Mouse (Mus musculus) ovary, postnatal 14 days (tissue): ENCODE results near the gene Cep131.

ENCODE experiments used
- DNase-seq: peaks from one replicate; pipeline ENCODE4 v3.0.0; 2022; ENCODE audit warnings: low spot score

Gene Cep131

DNA sequence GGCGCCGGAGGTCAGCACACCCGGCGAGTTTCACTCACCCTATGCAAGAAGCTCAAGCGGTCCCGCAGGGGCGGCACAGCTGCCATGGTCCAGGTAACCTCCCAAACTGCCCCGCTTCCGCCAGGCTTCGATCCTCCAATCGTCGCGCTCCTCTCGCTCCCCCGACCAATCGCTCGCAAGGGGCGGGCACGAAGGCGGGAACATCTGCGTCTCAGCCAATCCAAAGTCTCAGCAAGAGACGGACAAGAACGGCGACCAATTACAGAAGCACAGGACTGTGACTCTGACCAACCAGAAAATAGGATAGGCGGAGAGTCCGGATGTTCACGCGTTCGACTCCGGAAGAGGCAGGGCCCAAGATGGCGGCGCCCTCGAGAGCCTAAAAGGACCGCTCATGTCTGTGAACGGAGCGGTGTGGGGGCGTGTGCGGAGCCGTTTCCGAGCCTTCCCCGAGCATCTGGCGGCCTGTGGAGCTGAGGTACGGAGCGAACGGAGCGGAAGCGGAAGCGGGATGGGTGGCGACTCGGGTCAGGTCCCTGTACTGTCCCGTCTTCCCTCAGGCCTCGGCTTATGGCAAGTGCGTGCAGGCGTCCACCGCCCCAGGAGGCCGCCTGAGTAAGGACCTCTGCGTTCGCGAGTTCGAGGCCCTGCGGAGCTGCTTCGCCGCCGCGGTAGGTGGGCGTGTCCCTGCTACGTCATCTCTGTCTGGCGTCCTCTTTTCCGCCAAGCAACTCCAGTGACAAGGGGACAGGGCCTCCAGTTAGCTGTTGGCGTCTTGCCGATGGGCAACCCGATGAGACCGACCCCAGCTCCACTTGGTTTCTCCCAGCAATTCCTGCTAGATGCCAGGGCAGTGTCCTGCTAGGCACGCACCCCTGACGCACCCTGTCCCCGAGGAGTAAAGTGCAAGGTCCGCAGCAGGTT lies 12.2 kb upstream of the Cep131 start, which contains the start of the genes Tepsin and Ndufaf8:
Gene Tepsin, minus strand, starts transcription at position 144 of the 924 bp plus-strand sequence.
Gene Ndufaf8, plus strand, starts transcription at position 341 of the 924 bp plus-strand sequence.
- DNase-seq = peak; percentile 100

DNA sequence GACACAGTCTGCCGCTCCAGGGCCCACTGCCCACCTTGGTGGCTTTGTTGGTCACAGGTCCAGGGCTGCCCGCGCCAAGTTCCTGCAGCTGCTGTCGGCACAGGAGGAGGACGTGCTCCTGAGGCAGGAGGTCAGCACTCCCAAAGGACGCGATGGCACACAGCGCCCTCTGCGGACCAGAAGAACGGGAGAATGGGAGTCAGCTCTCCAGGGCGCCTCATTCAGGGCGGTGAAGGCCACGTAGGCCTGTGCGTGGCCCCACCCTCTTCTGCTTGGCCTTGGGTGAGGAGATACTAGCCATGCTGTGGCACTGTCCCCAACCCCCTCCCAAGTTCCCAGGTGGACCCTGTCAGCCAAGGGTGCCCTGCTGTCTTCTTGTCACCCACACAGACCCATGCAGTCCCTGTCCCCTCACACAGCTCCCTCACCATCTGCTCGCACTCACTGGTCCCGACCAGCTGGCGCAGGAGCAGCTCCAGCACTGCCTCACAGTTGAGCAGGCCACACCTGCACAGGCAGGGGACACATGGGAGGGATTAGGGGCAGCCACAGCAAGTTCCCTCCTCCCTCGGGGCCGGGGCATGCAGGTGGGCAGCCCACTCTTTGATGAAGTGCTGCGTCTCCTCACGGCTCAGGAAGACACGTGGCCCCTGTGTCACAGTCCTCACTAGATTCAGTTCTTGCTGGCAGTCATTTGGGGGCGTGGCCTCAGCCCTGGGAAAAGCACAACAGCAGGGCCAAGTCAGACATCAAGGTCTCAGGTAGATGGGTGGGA lies 6.4 kb upstream of the Cep131 start:
- no peak for DNase-seq

DNA sequence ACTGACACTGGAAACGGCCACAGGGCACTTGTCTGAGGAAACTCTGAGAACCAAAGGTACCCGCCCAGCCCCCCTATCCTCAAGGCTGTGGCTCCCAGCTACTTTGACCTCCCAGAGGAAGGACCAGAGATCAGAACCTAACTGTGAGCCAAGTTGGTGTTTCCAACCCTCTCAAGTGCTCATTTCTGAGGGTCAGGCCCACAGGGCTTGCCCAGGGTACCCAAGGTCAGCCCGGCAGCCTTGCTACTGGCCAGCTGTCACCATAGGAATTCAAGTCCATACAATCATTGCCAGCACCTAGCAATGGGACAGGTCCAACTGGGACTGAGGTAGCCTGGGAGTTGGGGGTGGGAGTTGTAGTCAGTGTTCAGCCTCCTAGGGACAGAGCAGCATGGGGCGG lies 4.0 kb upstream of the Cep131 start:
- DNase-seq = no peak

DNA sequence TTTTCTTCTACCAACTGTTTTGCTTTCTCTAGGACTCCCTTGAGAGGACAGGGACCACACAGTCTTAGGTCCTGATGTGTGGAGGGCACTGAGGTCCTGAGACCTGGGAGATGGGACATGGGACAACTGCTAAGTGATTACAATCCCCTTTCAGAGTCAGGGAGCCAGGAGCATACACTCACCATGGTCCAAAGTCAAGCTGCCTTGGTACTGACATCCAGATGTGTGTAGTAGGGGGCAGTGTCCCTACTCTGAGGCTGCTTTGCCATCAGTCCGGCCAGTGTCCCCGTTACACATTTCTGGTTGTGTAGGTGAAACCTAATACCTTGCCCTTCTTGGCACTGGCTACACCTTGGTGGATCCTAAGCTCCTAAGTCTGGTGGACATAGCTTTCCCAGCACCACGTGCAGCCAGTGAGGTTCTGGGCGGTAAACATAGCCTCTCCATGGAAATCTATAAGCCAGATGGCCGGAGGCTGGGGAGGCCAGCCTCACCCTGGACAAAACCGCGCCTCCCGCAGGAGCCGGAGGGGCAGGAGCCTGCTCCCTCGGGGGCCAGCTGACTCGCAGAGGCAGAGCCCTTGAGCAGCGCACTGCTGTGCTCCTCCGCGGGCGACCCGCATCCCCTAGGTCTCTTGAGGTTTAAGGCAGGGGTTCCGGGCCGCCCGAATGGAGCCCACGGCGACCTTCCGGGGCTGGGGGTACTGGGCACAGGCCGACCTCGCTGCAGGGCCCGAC lies 568 bp downstream of the Cep131 start:
- peak; percentile 24 for DNase-seq

DNA sequence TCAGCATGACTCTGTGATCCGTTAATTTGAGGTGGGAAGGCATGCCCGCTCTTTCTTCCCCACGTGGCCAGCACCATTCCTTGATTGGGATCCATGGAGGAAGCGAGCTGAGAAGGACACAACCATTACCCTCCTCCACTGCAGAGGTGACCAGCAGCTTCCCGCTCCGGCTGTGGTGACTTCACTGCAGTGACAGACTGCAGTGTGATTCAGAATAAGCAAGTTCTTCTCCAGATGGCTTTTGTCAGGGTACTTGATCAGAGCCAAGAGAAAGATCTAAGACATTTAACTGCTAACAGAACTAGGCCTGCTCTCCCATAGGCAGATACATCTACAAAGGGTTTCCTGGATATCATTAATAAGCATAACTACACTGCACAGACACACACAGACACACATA lies 6.3 kb downstream of the Cep131 start:
- DNase-seq = no peak

DNA sequence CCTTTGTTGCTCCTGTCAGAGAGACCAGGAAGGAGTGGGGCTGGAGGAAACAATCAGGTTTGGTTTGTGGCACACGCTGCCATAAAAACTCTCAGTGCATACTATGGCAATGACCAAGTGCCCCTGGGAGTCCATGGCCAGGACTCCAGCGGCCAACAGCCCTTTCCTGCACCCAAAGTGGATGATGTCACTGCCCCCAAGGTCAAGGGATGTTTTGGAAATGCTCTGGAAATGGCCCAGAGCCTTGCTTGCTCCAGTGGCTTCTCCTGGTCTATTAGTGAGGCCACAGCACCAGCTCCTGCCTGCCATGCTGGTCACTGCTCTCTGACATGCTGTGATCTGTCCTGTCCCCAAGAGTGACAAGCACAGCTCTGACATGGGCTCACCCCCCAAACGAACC lies 10.4 kb downstream of the Cep131 start:
- DNase-seq = no peak

DNA sequence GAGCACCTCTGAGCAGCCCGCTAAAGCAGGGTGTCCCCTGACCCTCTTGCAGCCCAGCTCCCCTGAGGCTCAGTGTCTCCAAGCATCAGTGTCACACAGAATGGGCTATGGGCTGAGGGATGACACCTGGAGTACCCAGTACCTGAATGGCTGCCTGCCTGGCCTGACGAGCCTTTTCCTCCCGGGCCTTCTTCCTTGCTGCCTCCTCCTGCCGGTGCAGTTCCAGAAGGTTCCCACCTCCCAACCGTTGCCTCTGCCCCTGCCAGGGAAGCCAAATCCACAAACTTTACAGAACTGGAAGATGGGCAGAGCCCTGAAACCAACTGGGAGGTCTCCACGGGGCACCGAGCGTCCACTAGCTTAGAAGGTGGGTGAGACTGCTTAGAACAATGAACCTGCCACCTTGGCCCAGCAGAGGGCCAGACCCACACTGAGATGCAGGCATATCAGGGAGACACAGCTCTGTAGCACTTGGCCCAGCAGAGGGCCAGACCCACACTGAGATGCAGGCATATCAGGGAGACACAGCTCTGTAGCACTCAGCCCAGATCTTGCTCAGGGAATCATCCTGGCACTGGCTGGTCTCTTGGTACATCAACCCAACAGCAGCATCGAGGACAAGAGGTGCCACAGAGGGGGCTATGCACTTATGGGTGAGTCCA lies 13.5 kb downstream of the Cep131 start:
- no peak for DNase-seq

DNA sequence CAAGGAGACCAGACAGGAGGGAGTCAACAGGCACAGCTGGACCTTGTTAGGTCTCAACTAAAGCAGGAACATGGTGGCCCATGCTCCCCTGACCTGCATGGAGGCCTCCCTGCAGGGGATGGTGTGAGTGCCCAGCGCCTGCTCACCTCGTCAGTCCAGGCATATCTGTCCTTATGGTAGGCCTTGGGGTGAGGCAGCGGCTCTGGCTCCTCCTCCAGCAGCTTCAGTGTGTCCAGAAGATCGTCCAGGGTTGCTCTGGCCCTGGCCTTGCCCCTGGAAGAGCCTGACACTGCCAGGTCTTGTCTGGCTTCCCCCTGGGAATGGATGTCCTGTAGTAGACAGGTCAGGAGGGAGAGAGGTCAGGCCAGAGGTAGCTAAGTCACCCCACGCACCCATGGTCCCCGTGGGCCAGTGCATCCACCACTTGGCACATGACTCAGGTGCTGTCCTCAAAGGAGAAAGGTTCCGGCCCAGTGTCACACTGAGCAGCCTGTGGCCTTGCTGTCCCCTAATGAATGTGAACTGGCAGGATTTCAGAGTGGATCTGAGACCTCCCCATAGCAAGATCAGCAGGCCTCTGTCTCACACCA lies 14.8 kb downstream of the Cep131 start:
- no peak for DNase-seq

DNA sequence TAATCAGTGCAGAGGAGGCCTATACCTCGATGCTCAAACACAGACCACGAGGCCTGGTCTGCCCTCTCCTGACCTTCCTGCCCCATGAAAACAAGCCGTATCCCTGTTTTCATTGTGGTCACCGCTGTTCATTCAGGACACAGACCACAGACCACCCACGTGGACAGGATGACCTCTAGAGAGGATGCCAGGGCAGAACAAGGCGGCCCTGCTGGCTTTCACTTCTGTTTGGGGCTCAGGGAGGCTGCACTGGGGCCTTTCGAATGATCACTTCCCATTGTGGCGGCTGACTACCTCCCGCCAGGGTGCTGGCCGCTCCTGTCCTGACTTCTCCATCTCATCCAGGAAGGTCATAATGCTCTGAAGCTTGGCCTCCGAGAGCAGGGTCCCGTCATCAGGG lies 15.6 kb downstream of the Cep131 start:
- DNase-seq = no peak

DNA sequence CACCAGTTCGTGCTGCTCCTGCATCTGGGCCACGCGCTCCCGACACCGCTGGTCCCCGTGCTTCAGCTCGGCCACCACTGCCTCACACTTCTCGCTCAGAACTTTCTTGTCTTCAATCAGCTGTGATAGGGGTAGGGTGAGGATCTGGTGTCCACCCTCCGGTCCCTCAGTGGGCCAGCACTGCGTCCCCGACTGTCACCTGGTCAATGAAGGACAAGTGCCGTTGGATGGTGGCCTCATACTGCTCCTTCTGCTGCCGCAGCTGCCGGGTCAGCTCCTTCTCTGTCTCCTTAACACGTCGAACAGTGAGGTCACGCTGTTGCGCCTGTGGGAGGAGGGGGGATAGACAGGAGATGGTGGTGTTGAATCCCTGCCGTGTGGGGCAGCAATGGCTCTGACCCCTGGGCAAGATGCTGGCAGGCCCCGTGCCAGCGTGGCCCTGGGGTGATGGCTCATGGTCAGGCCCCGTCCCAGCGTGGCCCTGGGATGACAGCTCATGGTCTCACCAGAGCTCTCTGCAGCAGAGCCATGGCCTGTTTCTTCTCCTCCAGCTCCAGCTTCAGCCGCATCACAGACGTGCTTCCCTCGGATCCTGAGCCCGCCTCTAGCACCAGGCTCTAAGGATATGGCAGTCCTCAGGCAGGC lies 16.2 kb downstream of the Cep131 start:
- DNase-seq = no peak

DNA sequence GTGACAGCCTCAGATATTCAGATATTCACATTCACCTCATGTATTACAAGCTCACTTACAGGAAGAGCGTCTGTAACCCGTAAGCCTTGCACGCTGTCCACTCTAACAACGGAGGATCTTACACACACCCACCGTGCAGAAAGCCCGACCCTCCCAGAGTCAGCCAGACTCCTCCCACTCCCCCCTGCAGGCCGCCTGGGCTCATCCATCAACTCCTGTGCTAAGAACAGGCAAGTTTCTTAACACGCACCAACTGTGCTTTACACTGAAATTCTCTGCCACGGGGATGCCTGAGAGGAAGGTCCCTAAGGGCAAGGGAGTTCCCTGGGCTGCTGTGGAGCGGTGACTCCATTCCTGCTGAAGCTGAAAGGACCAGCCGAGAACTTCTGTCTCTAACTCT lies 17.4 kb downstream of the Cep131 start:
- no peak for DNase-seq

DNA sequence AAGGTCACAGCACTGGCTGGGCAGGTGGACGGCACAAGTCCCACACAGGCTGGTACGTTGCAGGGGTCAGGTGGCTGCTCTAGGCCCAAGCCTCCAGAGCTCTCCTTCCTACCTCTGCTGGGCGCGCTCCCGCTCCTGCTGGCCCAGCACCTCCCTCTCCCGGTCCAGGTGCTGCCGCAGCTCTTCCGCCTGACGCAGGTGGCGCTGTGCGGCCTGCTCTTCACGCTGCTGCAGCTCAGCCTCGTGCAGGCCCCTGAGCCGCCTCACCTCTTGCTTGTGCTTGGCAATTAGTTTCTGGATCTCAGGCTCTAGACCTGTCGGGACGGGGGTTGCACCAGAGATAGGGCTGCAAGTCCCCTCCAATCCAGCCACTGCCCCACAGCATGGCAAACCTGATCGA lies 18.8 kb downstream of the Cep131 start:
- DNase-seq = no peak

DNA sequence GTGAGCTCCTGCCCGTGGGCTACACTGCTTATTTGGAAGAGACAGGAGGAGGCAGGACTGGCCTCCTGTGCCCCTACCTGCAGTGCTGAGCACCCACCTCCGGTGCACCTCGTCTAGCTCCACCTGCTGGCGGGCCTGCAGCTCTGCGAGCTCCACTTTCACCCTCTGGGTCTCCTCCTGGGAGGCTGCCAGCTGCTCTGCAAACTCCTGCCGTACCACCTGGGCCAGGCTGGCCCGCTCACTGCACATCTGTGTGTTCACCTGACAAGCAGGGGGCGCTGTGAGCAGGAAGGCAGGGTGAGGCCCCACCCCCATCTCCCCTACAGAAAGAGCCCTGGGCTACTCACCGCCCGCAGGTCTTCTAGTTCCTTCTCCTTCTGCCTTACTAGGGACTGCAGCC lies 21.3 kb downstream of the Cep131 start:
- peak; percentile 58 for DNase-seq

DNA sequence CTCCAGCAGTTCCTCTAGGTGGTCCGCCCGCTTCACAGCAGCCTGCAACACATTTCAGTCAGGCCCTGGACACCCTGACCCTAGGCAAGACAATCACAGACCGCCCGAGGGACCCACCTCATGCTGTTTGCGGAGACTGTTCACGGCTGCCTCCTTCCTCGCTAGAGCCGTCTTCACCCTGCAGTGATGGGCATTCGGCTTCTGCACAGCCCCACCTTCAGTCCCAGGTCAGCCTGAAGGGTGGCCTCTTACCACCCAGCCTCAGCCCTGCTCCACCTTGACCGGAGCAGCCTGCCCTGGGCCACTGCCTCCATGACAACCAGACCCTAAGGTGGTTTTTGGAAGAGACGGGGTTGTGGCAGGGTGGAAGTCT lies 22.0 kb downstream of the Cep131 start:
- no peak for DNase-seq

DNA sequence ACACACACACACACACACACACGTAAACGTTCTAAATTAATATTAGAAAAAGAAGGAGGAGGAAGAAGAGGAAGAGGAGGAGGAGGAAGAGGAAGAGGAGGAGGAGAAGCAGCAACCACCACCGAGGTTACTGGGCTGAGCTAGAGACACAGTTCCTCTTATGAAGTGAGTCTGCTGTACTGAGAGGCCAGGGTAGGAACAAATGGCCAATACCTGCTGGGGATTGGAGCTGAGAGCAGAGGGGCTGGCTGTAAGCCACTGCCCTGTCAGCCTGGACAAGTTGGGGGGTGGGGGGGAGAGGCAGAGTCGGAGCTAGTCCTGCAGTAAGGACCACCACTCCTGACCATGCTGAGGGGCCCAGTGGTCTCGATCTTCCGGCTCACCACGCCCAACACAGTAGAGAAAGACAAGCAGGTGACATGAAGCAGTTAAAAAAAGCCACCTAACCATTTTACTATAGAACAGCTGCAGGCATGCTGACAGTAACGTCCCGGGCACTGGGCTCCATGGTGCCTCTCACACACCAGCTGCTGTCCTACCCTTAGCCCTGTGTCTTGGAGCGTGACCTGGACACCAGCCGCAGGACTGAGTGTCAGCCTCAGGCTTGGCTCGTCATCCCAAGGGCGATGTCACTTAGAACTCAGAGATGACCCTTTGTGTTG lies 22.5 kb downstream of the Cep131 start:
- DNase-seq = no peak

DNA sequence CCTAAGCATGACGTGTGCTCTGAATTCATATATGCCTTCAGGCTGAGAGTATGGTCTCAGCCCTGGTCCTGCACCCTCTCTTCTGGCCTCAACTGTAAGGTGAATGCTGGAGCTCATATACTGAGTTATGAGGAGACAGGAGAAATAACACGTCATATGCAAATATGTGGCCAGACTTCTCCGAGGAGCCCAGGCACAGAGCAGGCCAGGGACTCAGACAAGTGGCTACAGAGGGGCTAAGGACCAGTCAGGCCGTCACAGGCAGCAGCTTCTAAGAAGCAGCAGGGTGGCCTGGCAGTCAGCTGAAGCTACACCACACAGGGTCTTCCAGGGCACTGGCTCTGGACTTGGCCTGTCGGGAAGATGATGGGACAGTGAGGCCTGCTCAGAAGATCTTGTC lies 23.3 kb downstream of the Cep131 start:
- no peak for DNase-seq

DNA sequence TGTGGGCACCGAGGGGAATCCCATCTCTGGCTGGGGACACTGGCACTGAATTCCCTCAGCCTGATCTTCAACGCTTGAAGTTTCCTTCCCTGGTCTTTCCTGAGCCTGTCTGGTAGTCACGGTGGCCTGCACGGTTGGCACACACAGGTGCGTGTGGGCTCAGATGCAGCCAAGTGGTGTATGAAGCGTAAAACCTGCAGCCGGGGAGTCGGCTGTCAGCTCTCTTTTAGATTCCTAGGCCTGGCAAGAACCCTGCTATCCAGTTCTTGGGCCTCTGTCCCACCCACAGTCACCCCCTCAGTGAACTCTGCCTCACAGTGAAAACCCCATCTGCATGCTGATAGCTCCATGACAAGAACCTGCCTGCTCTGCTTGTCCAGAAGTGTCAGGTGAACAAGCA lies 26.0 kb downstream of the Cep131 start:
- DNase-seq = no peak

DNA sequence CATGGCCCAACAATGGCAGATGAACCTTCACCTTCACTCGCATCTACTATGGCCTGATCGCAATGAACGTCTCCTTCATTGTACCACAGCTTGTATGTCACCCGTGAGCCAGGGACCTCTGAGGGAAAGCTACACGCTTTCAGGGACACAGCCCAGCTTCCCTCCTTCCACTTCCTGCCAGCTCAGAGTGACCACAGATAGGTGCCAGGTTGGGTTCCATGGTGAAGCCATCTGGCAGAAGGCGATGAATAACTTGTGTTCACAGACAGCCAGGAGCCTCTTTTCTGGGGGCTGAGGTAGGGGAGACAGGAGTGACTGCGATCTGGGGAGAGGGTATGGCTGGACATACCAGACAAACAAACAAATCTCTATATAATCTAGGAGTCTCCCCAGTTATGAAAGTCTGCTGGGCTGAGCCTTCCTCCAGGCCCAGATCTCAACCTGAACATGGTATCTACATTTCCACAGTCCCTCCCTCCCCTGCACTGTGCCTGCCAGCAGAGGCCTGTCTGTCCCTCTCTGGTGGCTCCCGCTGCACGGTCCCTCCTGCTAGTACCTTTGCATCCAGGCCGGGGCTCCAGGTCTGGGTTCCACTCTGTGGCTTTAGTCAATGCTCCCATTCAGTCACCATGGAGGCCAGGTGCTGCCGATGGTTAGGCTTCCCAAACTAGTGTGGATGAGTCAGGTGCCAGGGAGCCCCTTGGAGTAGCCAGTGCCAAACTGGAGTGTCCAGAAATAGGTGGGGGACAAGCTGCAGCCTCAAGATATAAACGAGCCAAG lies 30.5 kb downstream of the Cep131 start:
- no peak for DNase-seq

DNA sequence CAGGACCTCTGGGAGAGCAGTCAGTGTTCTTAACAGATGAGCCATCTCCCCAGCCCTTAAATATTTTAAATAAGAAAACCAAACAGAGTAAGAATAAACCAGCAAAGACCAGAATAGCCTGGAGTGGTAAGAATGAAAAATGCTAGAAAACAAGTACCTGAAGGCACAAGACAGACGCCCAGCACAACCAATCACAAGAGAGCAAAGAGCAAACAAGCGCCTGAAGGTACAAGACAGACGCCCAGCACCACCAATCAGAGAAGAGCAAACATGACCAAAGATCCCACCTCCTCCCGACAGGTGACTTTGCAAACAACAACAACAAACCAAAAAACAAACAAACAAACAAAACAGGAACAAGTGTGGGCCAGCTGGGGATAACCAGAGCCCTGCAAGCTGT lies 32.8 kb downstream of the Cep131 start:
- DNase-seq = no peak

DNA sequence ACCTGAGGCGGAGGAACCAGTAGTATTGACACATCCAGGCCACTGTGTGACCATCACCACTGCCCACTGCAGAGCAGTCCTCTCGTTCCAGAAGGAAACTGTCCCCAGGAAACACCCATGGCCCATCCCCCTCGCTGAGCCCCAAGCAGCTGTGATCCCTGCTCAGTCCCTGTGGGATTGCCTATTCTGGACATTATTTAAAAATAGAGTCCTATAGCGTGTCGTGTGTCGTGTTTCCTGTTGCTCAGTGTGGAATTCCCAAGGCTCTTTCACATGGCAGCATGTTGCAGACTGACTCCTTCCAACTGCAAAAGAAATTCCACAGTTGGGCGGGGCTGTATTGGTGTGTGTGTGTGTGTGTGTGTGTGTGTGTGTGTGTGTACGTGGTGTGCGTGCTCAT lies 34.4 kb downstream of the Cep131 start:
- no peak for DNase-seq
